Mouse (Mus musculus) liver, embryonic 14.5 days (tissue): ENCODE measurements at regions not wholly inside any gene's neighbourhood (a gene's known extent, or its start where the extent isn't known, plus 50 kb on each side); places are given as distances from the start of the nearest gene placed in this dataset.

Source experiments
- CTCF ChIP-seq: IDR thresholded peaks from 2 replicates; pipeline ENCODE4 v1.5.1; 2016; ENCODE audit warnings: antibody characterized with exemption, low read depth, control low read depth
- EP300 ChIP-seq: IDR thresholded peaks from 2 replicates; pipeline ENCODE4 v1.6.1; 2016; ENCODE audit warnings: antibody characterized with exemption, low read depth

DNA sequence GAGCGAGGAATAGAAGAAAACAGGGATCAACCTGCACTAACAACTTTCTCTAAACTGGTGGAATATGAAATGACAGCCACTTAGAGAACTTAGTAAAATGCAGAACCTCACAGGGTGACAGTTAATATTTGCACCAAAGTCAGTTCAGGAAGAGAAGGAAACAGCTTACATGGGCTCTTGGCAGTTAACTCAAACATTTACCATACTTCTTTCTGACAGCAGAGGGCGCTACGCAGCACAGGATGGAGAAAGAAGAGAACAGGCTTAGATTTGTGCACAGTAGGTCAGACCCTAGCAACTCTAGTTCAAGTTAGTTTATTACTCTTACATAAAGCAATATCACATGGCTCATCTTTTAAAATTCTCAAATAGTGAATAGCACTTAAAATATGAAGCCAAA lies 261.3 kb downstream of the Gm45692 start:
- TF ChIP-seq CTCF: peak; percentile 57; the same call in 1 of the 2 replicates
- no peak for TF ChIP-seq EP300
